Mouse (Mus musculus) cerebellum, adult 9-11 months (tissue): Measurements from ENCODE around the gene Glyat.
A peak's percentile ranks its signal among the peaks of the same experiment; 100 is the strongest.
"Not testable (repeated sequence)": the region's sequence is repeated elsewhere in the genome, so short reads cannot be mapped to it uniquely, and the experiment has no call there.

Experiments used
- DNase-seq: peaks from one replicate; pipeline ENCODE4 v3.0.0; 2022

Gene Glyat

GRCm38 (mm10) chr19:12633176-12633575 lies at the start of gene Glyat:
Glyat (plus strand) TSS chr19:12633308.
- no peak for DNase-seq

GRCm38 (mm10) chr19:12585310-12585709 lies 47.8 kb upstream of the Glyat start:
- no peak for DNase-seq

- DNase-seq = peak; percentile 49
Measured at GRCm38 (mm10) chr19:12591908-12592307, 41.2 kb upstream of the Glyat start.

- DNase-seq = no peak
Measured at GRCm38 (mm10) chr19:12595135-12595529, 38.0 kb upstream of the Glyat start.

GRCm38 (mm10) chr19:12595530-12596289 lies 37.4 kb upstream of the Glyat start:
- peak; percentile 73 for DNase-seq

- peak; percentile 24 for DNase-seq
Measured at GRCm38 (mm10) chr19:12596290-12597072, 36.6 kb upstream of the Glyat start.

- no peak for DNase-seq
Measured at GRCm38 (mm10) chr19:12597073-12597405, 36.1 kb upstream of the Glyat start.

- DNase-seq = no peak
Measured at GRCm38 (mm10) chr19:12598674-12599073, 34.4 kb upstream of the Glyat start.

GRCm38 (mm10) chr19:12599674-12600073 lies 33.4 kb upstream of the Glyat start, which contains the start of gene Gm4952:
Gm4952 (plus strand) TSS chr19:12599974.
- no peak for DNase-seq

- no peak for DNase-seq
Measured at GRCm38 (mm10) chr19:12600684-12601480, 32.2 kb upstream of the Glyat start.

GRCm38 (mm10) chr19:12608336-12608735 lies 24.8 kb upstream of the Glyat start:
- no peak for DNase-seq

GRCm38 (mm10) chr19:12613646-12614045 lies 19.5 kb upstream of the Glyat start:
- no peak for DNase-seq

GRCm38 (mm10) chr19:12634259-12634658 lies 1.2 kb downstream of the Glyat start:
- no peak for DNase-seq

- DNase-seq = no peak
Measured at GRCm38 (mm10) chr19:12634963-12635362, 1.9 kb downstream of the Glyat start.

- no peak for DNase-seq
Measured at GRCm38 (mm10) chr19:12636863-12637262, 3.8 kb downstream of the Glyat start.

- DNase-seq = no peak
Measured at GRCm38 (mm10) chr19:12638049-12638448, 4.9 kb downstream of the Glyat start.

GRCm38 (mm10) chr19:12649511-12649910 lies 16.4 kb downstream of the Glyat start:
- DNase-seq = no peak

GRCm38 (mm10) chr19:12666156-12666555 lies 33.0 kb downstream of the Glyat start:
- no peak for DNase-seq

GRCm38 (mm10) chr19:12668601-12669000 lies 35.5 kb downstream of the Glyat start:
- not testable (repeated sequence) for DNase-seq

- no peak for DNase-seq
Measured at GRCm38 (mm10) chr19:12670139-12670538, 37.0 kb downstream of the Glyat start, which contains the start of gene Olfr1442. Olfr1442 (plus strand) TSS chr19:12670439.

GRCm38 (mm10) chr19:12671051-12671450 lies 37.9 kb downstream of the Glyat start:
- no peak for DNase-seq

- no peak for DNase-seq
Measured at GRCm38 (mm10) chr19:12677812-12678211, 44.7 kb downstream of the Glyat start, which contains the start of gene Olfr1443. Olfr1443 (plus strand) TSS chr19:12678112.

- DNase-seq = no peak
Measured at GRCm38 (mm10) chr19:12684638-12685037, 51.5 kb downstream of the Glyat start.
